Mouse (Mus musculus) hindbrain, embryonic 11.5 days (tissue): ENCODE results near the gene Farp2. TPM values are rescaled to one million over a fixed set of nuclear protein-coding genes. Genes with fewer than 3 reads are reported as not detected.

Experiments used
- ATAC-seq: fragments of 200-750 bp; cut with Nextera tagmentation; 2 replicates; pipeline ENCODE4 v1.8.0; 2017; ENCODE audit warnings: mild to moderate bottlenecking, moderate TSS enrichment, moderate library complexity; ENCODE audit not compliant: low FRiP score
- DNase-seq: peaks from one replicate; pipeline ENCODE4 v3.0.0-alpha.2; 2015; ENCODE audit warnings: low spot score
- H3K27ac ChIP-seq: fragments of 300-500 bp; sonication (generic); 2 replicates; pipeline ENCODE4 v1.5.1; 2014; ENCODE audit warnings: mild to moderate bottlenecking, low read depth, low read length
- H3K27me3 ChIP-seq: fragments of 300-500 bp; sonication (generic); 2 replicates; pipeline ENCODE4 v1.6.1; 2014; ENCODE audit warnings: mild to moderate bottlenecking, low read length, moderate library complexity, mixed read lengths; ENCODE audit not compliant: control insufficient read depth, insufficient read depth
- H3K36me3 ChIP-seq: fragments of 300-500 bp; sonication (generic); 2 replicates; pipeline ENCODE4 v1.6.1; 2014; ENCODE audit warnings: mild to moderate bottlenecking, low read length, moderate library complexity, mixed read lengths; ENCODE audit not compliant: control insufficient read depth, insufficient read depth
- H3K4me1 ChIP-seq: fragments of 300-500 bp; sonication (generic); replicated peaks from 2 replicates; pipeline ENCODE4 v1.6.1; 2014; ENCODE audit warnings: low read length, mixed read lengths; ENCODE audit not compliant: control insufficient read depth, insufficient read depth
- H3K4me2 ChIP-seq: fragments of 300-500 bp; sonication (generic); replicated peaks from 2 replicates; pipeline ENCODE4 v1.6.1; 2014; ENCODE audit warnings: mild to moderate bottlenecking, low read depth, low read length
- H3K4me3 ChIP-seq: fragments of 300-500 bp; sonication (generic); 2 replicates; pipeline ENCODE4 v1.5.1; 2014; ENCODE audit warnings: low read depth, low read length
- H3K9ac ChIP-seq: fragments of 300-500 bp; sonication (generic); 2 replicates; pipeline ENCODE4 v1.6.1; 2014; ENCODE audit warnings: low read depth, low read length
- H3K9me3 ChIP-seq: fragments of 300-500 bp; sonication (generic); 2 replicates; pipeline ENCODE4 v1.6.1; 2016; ENCODE audit warnings: low read length; ENCODE audit not compliant: control insufficient read depth
- WGBS: fragments of 180-500 bp; shearing (Covaris S2); extraction: QIAGEN DNeasy Blood & Tissue Kit; methylation state at CpG from one replicate; pipeline ENCODE4 v1.1.7; 2014; 5-methylcytosine and 5-hydroxymethylcytosine counted together
- polyA plus RNA-seq: library from polyadenylated mRNA; unstranded; fragments of >200 nt; fragmentation: Nextera tagmentation; extraction: Ambion mirVana; gene quantifications from 2 replicates; pipeline ENCODE4 v1.2.1, GENCODE M21; 2014

Farp2 gene
- polyA plus RNA-seq, 1 experiment from 2014 or later: 6.0 TPM

DNA sequence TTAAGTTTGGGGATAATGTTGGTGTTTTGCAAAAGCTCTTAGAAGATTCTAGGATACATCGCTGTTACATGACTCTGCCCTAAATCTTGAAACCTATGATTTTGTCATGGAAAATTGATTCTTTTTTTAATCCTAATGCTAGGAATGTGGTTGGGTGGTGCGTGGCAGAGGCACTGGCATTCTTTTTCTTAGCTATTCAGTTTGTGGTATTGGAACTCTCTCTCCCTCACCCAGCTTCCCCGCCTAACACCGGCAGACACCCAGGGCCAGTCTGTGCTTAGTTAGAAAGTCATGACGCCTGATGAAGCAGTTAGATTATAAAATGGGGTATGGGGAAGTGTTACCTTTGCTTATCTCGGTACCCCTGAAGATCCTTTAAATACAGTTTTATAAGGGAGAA lies 25.3 kb downstream of the Farp2 start:
- DNase-seq (no peak), ATAC-seq (no peak)
- Histone ChIP-seq H3K27me3 (no peaks in the 10 kb centered on the region), H3K9ac (no peak overlapping the region), H3K4me2 (no peak overlapping the region), H3K36me3 (no peaks in the 10 kb centered on the region), H3K4me3 (no peak overlapping the region), H3K4me1 (no peaks in the 10 kb centered on the region), H3K27ac (no peak overlapping the region), H3K9me3 (no peaks in the 10 kb centered on the region)
- 94% methylated on average over 6 of the region's 6 CpGs for WGBS

DNA sequence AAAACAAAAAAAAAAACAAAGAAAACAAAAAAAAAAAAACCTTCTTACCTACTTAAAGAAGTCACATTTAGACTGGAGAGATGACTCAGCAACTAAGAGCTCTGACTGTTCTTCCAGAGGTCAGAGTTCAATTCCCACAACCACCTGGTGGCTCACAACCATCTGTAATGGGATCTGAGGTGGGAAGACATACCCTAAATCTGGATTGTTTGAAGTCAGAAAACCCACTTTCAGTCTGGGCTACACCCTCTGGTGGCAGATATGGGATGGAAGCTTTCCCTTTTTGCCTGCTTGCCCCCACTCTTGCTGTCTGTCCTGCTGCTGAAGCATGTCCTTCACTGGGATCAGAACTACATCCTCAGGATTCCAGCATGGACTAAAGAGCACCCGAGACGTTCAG lies 31.3 kb downstream of the Farp2 start:
- Histone ChIP-seq H3K27me3 (no peaks in the 10 kb centered on the region), H3K36me3 (no peaks in the 10 kb centered on the region), H3K4me3 (no peak overlapping the region), H3K9me3 (no peaks in the 10 kb centered on the region), H3K4me1 (no peaks in the 10 kb centered on the region), H3K9ac (no peak overlapping the region), H3K27ac (no peak overlapping the region), H3K4me2 (no peak overlapping the region)
- ATAC-seq: no peak
- 76% methylated on average over 2 of the region's 2 CpGs for WGBS
- no peak for DNase-seq

DNA sequence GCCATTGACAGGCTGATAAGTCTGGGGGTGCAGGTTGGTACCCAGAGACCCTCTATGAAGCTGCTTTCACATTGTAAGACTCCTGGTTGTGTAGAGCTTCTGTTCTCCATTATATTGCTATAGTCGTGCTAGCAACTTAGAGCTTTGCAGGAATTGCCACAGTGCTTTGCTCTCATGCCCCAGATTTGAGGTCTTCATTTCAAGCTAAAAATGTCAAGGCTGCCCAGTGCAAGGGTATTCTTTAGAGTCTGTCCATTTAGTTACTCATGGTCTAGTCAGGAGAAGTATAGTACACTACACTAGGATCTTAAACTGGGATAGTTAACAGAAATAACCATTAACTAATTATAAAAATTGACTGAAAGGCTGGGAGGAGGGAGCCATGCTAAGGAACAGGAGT lies 35.4 kb downstream of the Farp2 start:
- no peak for DNase-seq
- H3K27me3 ChIP-seq: no peaks in the 10 kb centered on the region

DNA sequence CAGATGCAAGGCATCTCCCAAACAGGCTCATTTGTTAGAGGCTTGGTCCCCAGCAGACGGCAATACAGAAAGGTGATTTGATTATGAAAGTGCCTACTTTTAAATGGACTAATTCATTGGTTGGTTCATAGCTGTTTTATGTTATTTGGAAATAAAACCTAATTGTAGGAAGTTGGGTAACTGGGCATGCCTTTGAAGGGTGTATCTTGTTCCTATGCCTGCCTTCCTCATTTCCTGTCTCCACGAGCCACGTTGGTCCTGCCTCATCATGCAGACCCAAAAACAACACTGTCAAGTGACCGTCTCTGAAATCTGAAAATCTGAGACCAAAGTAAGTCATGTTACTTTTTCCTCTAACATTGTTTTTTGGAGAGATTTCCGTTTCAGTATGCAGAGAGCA lies 39.5 kb downstream of the Farp2 start:
- WGBS: 83% methylated on average over 5 of the region's 5 CpGs
- no peaks in the 10 kb centered on the region for H3K27me3 ChIP-seq
- DNase-seq: no peak
- H3K4me1 ChIP-seq: no peaks in the 10 kb centered on the region
- H3K36me3 ChIP-seq: no peaks in the 10 kb centered on the region
- H3K4me3 ChIP-seq: no peak overlapping the region
- H3K9ac ChIP-seq: no peak overlapping the region
- H3K4me2 ChIP-seq: no peak overlapping the region
- ATAC-seq: no peak
- no peaks in the 10 kb centered on the region for H3K9me3 ChIP-seq
- H3K27ac ChIP-seq: no peak overlapping the region

More for the DNA sequence above, 35.4 kb downstream of the Farp2 start:
- no peak overlapping the region for H3K27ac ChIP-seq
- H3K36me3 ChIP-seq: no peaks in the 10 kb centered on the region
- no peaks in the 10 kb centered on the region for H3K4me1 ChIP-seq
- no peak overlapping the region for H3K4me2 ChIP-seq
- H3K4me3 ChIP-seq: no peak overlapping the region
- no peak overlapping the region for H3K9ac ChIP-seq
- no peaks in the 10 kb centered on the region for H3K9me3 ChIP-seq
- WGBS: 94% methylated on average over 1 of the region's 1 CpGs
- ATAC-seq: no peak

DNA sequence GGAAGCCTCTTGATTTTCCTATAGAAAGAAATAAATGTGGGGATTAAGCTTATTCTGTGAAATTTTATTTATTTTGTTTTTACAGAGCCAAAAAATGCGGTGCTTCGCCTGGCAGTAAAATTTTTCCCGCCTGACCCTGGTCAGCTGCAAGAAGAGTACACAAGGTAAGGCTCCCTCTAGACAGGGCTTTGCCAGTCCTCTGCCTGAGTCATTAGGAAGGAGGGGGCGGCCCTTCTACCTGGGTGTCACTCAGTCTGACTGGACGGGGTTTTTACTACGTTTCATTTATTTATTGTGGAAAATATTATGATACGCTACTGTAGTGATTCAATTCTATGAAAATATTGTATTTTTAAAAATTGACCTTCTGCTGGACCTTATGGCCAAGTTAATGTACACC lies 51.3 kb downstream of the Farp2 start:
- no peaks in the 10 kb centered on the region for H3K9me3 ChIP-seq
- 84% methylated on average over 7 of the region's 7 CpGs for WGBS
- no peaks in the 10 kb centered on the region for H3K4me1 ChIP-seq
- no peaks in the 10 kb centered on the region for H3K27me3 ChIP-seq
- DNase-seq (no peak), ATAC-seq (no peak)
- no peak overlapping the region for H3K27ac ChIP-seq
- H3K9ac ChIP-seq: no peak overlapping the region
- no peak overlapping the region for H3K4me2 ChIP-seq
- no peak overlapping the region for H3K4me3 ChIP-seq
- no peaks in the 10 kb centered on the region for H3K36me3 ChIP-seq

DNA sequence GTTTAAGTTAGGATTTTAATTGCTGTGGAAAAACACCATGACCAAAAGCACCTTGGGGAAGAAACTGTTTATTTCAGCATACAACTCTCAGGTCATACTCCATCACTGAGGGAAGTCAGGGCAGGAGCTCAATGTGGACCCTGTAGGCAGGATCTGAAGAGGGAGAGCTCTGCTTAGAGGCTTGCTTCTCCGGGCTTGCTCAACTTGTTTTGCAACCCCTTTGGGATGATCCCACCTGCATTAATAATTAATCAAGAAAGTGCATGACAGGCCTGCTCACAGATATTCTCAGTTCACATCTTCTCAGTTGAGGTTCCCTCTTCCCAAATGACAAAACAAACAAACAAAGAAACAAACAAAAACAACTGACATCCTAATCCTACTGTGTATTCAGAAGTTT lies 51.8 kb downstream of the Farp2 start:
- DNase-seq (no peak), ATAC-seq (no peak)
- Histone ChIP-seq H3K9me3 (no peaks in the 10 kb centered on the region), H3K27ac (no peak overlapping the region), H3K36me3 (no peaks in the 10 kb centered on the region), H3K4me1 (no peaks in the 10 kb centered on the region), H3K9ac (no peak overlapping the region), H3K4me3 (no peak overlapping the region), H3K27me3 (no peaks in the 10 kb centered on the region), H3K4me2 (no peak overlapping the region)
- WGBS: 67% methylated on average over 1 of the region's 1 CpGs

DNA sequence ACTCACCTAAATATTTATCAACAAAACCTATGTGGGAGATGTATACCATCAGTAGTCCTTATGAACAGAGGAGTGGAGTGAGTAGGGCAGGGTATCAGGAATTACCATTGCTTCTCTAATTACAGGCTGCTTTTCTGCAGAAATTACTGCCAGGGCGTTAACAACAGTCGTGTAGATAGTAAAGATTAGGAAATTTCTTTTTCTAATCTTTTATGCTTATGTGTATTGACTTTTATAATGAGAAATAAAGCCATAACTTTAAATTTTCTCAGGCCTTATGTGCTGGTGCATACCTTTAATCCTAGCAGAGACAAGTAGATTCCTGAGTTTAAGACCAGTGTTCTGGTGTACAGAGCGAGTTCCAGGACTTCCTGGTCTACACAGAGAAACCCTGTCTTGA lies 52.9 kb downstream of the Farp2 start:
- 89% methylated on average over 3 of the region's 3 CpGs for WGBS
- H3K9ac ChIP-seq: no peak overlapping the region
- H3K36me3 ChIP-seq: no peaks in the 10 kb centered on the region
- H3K4me2 ChIP-seq: no peak overlapping the region
- ATAC-seq: no peak
- no peak overlapping the region for H3K27ac ChIP-seq
- no peak overlapping the region for H3K4me3 ChIP-seq
- no peaks in the 10 kb centered on the region for H3K27me3 ChIP-seq
- no peaks in the 10 kb centered on the region for H3K9me3 ChIP-seq
- DNase-seq: no peak
- no peaks in the 10 kb centered on the region for H3K4me1 ChIP-seq

DNA sequence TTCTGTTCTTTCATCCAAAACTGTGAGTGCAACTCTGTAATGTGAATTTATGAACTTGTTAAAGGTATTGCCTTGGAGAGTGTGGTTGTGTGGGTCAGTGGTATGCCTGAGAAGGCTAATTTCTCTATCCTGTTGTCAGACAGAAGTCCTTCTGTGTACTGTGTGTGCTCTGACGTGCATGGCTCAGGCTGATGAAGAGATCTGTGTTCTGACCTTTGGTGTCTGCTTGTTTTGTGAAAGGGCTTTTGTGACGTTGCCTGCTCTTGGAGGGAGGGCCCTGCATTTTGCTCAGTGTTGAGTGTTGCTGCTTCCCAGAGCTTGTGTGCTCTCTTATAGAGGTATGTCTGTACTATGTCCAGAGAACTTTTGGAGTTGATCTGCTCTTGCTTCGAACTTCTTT lies 55.1 kb downstream of the Farp2 start:
- no peak for ATAC-seq
- no peak overlapping the region for H3K4me2 ChIP-seq
- DNase-seq: no peak
- H3K9me3 ChIP-seq: no peaks in the 10 kb centered on the region; the same call in 1 of the 2 replicates
- H3K27me3 ChIP-seq: no peaks in the 10 kb centered on the region
- no peak overlapping the region for H3K27ac ChIP-seq
- H3K4me3 ChIP-seq: no peak overlapping the region
- no peak overlapping the region for H3K9ac ChIP-seq
- WGBS: 54% methylated on average over 3 of the region's 3 CpGs
- no peaks in the 10 kb centered on the region for H3K36me3 ChIP-seq
- H3K4me1 ChIP-seq: no peaks in the 10 kb centered on the region

DNA sequence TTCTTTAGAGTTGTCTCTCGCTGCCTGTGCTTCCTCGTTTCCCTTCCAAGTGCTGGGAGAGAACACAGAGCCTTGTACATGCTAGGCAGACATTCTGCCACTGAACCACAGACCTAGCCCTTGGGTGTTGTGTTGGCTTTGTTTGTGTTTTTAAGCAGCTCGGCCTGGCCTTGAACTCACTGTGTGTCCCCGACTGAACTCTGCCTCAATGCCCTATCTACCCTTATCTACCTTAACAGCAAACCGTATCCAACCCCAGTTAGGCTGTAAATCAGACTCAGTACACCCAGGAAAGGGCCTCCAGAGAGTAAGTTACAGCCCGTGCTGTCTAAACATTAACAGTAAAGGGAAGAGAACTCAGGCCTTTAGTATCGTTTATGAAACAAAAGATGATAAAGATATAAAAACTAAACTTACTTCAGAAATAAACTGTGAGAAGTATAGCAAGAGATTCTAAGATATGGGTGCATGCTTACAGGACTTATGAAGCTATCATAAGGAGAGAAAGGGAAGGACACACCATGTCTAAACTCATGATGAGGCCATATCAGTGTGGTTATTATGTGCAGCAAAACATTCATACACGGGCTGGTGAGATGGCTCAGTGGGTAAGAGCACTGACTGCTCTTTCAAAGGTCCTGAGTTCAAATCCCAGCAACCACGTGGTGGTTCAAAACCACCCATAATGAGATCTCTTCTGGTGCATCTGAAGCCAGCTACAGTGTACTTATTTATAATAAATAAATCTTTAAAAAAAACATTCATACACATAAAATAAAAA lies 56.0 kb downstream of the Farp2 start:
- 89% methylated on average over 9 of the region's 9 CpGs for WGBS
- H3K4me2 ChIP-seq: no peak overlapping the region
- no peak overlapping the region for H3K27ac ChIP-seq
- H3K27me3 ChIP-seq: no peaks in the 10 kb centered on the region
- ATAC-seq (no peak), DNase-seq (no peak)
- H3K9ac ChIP-seq: no peak overlapping the region
- no peaks in the 10 kb centered on the region; the same call in 1 of the 2 replicates for H3K9me3 ChIP-seq
- no peaks in the 10 kb centered on the region for H3K4me1 ChIP-seq
- no peak overlapping the region for H3K4me3 ChIP-seq
- no peaks in the 10 kb centered on the region for H3K36me3 ChIP-seq
